Mouse (Mus musculus): ENCODE results near the gene Ppm1m. TPM values are rescaled to one million over a fixed set of nuclear protein-coding genes. Genes with fewer than 3 reads are reported as not detected.
A peak's percentile ranks its signal among the peaks of the same experiment; 100 is the strongest.

Gene Ppm1m
- polyA plus RNA-seq (2016; fragmentation: Nextera tagmentation; extraction: Ambion mirVana): 36.4 and 45.0 TPM in 2 replicates

DNA sequence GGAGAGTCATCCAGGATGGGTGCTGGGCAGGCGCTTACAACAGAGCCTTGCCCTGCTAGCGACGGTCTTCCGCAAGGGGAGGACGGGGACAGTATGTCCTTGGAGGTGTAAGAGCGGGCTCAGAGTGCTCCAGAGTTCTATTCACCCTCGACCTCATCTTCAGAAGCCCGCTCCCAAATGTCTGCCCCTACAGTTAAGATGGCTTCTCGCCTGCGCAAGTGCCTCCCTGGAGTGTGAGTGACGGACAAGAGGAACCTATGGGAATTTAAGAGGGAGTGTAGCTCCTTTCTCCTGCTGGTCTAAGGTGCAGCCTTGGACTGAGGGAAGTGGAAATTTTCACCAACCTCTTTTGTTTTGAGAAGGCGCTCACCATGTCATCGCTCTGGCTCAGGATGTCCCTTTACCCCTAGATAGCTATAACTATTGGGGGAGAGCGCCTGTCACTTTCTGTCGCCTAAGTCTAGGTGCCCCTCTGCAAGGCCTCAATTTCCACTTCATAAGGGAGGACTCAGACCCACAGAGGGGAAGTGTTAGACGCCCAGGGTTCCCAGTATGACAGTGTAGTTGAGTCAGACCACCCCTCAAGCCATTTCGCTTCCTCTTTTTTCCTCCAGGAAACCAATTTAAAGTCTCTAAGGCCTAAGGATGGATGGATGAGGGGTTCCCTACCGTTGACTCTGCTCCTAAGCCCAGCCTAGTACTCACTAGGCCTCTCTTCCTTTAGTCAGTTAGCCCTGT is at the start of gene Ppm1m:
Gene Ppm1m (minus strand): TSS at position 212 of the 738 bp plus-strand sequence.
- H3K36me3 ChIP-seq: peaks cover 30% of the 10 kb centered on the region
- peaks cover 53% of the 10 kb centered on the region for H3K4me1 ChIP-seq

GRCm38 (mm10) chr9:106242813-106243488 is 43.4 kb upstream of the Ppm1m start:
- 58% methylated on average over 19 of the region's 19 CpGs for WGBS
- H3K9me3 ChIP-seq: no peaks in the 10 kb centered on the region
- no peak for DNase-seq (ENCODE audit: low spot score)
- H3K4me3 ChIP-seq: no peak overlapping the region
- peak overlapping the region; percentile 67 for H3K27ac ChIP-seq
- H3K36me3 ChIP-seq: peaks cover 57% of the 10 kb centered on the region
- no peaks in the 10 kb centered on the region for H3K27me3 ChIP-seq (ENCODE audit: insufficient read depth, poor library complexity, severe bottlenecking)
- H3K4me1 ChIP-seq: peaks cover 28% of the 10 kb centered on the region

More for the DNA sequence above, at the start of gene Ppm1m:
- WGBS: 34% methylated on average over 18 of the region's 18 CpGs
- no peaks in the 10 kb centered on the region for H3K9me3 ChIP-seq
- no peak for DNase-seq (ENCODE audit: low spot score)
- H3K27me3 ChIP-seq (ENCODE audit: insufficient read depth, poor library complexity, severe bottlenecking): no peaks in the 10 kb centered on the region
- peak within 1 kb of the TSS; percentile 91 for H3K27ac ChIP-seq
- peak within 1 kb of the TSS; percentile 78 for H3K4me3 ChIP-seq

- H3K9me3 ChIP-seq: no peaks in the 10 kb centered on the region
- H3K4me3 ChIP-seq: no peak overlapping the region
- DNase-seq (ENCODE audit: low spot score): no peak
- peaks cover 70% of the 10 kb centered on the region for H3K36me3 ChIP-seq
- no peak overlapping the region for H3K27ac ChIP-seq
- H3K4me1 ChIP-seq: peaks cover 17% of the 10 kb centered on the region
- no peaks in the 10 kb centered on the region for H3K27me3 ChIP-seq (ENCODE audit: insufficient read depth, poor library complexity, severe bottlenecking)
- WGBS: 87% methylated on average over 10 of the region's 10 CpGs
Measured at GRCm38 (mm10) chr9:106241541-106242164, 42.1 kb upstream of the Ppm1m start.

GRCm38 (mm10) chr9:106237878-106238277 is 38.3 kb upstream of the Ppm1m start:
- H3K9me3 ChIP-seq: no peaks in the 10 kb centered on the region
- H3K4me1 ChIP-seq: peaks cover 18% of the 10 kb centered on the region
- H3K27ac ChIP-seq: no peak overlapping the region
- no peaks in the 10 kb centered on the region for H3K27me3 ChIP-seq (ENCODE audit: insufficient read depth, poor library complexity, severe bottlenecking)
- peaks cover 97% of the 10 kb centered on the region for H3K36me3 ChIP-seq
- WGBS: 95% methylated on average over 10 of the region's 10 CpGs
- no peak overlapping the region for H3K4me3 ChIP-seq
- no peak for DNase-seq (ENCODE audit: low spot score)

DNA sequence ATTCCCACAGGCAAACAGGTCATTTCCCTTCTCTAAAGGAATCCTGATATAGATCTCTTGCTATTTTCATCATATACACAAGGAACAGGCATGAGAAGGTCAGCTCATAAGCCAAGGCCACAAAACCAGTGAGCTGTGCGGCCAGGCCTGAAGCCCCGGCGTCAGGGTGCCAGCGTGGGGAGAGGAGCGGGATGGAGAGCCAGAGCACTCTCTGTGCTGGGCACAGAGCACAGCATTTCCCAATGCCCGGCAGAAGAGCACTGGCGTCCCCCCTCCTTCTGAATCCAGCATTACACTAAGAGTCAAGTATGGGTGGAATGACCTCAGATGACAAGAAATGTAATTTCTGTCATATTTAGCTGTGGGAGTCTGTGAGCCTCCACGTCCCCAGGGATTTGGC is 37.9 kb upstream of the Ppm1m start:
- Histone ChIP-seq H3K4me1 (peaks cover 14% of the 10 kb centered on the region), H3K4me3 (no peak overlapping the region), H3K9me3 (no peaks in the 10 kb centered on the region), H3K27ac (no peak overlapping the region), H3K36me3 (peaks cover 96% of the 10 kb centered on the region), H3K27me3 (ENCODE audit: insufficient read depth, poor library complexity, severe bottlenecking) (no peaks in the 10 kb centered on the region)
- WGBS: 85% methylated on average over 8 of the region's 8 CpGs
- DNase-seq (ENCODE audit: low spot score): no peak

GRCm38 (mm10) chr9:106236818-106237211 is 37.3 kb upstream of the Ppm1m start:
- peaks cover 16% of the 10 kb centered on the region for H3K4me1 ChIP-seq
- H3K36me3 ChIP-seq: peaks cover 95% of the 10 kb centered on the region
- no peaks in the 10 kb centered on the region for H3K9me3 ChIP-seq
- no peak overlapping the region for H3K4me3 ChIP-seq
- DNase-seq (ENCODE audit: low spot score): no peak
- no peak overlapping the region for H3K27ac ChIP-seq
- 80% methylated on average over 3 of the region's 3 CpGs for WGBS
- H3K27me3 ChIP-seq (ENCODE audit: insufficient read depth, poor library complexity, severe bottlenecking): no peaks in the 10 kb centered on the region

- Histone ChIP-seq H3K36me3 (peaks cover 90% of the 10 kb centered on the region), H3K27ac (no peak overlapping the region), H3K4me1 (peaks cover 18% of the 10 kb centered on the region), H3K27me3 (ENCODE audit: insufficient read depth, poor library complexity, severe bottlenecking) (no peaks in the 10 kb centered on the region), H3K4me3 (no peak overlapping the region), H3K9me3 (no peaks in the 10 kb centered on the region)
- no peak for DNase-seq (ENCODE audit: low spot score)
- WGBS: 89% methylated on average over 23 of the region's 23 CpGs
Measured at GRCm38 (mm10) chr9:106236156-106236817, 36.7 kb upstream of the Ppm1m start.

DNA sequence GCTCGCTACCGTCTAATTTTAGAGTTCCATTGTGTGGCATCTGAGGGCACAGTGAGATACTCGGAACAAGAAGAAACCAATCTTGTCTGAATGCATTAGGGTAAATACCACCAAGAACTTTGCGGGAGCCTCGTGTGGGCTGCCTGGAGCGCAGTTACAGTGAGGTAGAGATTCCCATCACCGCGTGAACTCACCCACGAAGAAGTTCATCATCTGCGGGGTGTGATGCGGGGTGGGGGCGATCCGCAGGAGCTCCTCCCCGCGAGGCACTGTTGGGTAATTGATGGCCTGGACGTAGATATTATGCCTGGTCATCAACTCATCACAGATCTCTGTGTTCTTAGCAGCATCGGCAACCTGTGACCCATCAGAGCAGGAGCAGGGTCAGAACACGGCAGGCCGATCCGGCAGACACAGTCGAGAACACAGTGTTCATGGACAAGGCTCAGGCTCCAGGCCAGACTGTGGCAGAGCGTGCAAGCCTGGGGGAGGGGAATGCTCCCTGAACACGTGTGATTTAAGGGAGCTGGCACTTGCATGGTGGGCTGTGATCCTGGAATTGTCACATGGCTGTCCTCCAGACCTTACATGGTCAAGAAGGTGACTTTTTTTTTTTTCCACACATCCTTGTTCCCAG is 35.8 kb upstream of the Ppm1m start:
- H3K36me3 ChIP-seq: peaks cover 80% of the 10 kb centered on the region
- no peaks in the 10 kb centered on the region for H3K27me3 ChIP-seq (ENCODE audit: insufficient read depth, poor library complexity, severe bottlenecking)
- H3K4me3 ChIP-seq: no peak overlapping the region
- 87% methylated on average over 23 of the region's 23 CpGs for WGBS
- H3K27ac ChIP-seq: peak overlapping the region; percentile 42; the same call in 1 of the 2 replicates
- H3K9me3 ChIP-seq: no peaks in the 10 kb centered on the region
- DNase-seq (ENCODE audit: low spot score): no peak
- H3K4me1 ChIP-seq: peaks cover 18% of the 10 kb centered on the region

- peaks cover 68% of the 10 kb centered on the region for H3K36me3 ChIP-seq
- H3K4me1 ChIP-seq: peaks cover 18% of the 10 kb centered on the region
- 83% methylated on average over 6 of the region's 6 CpGs for WGBS
- H3K27ac ChIP-seq: no peak overlapping the region
- H3K4me3 ChIP-seq: no peak overlapping the region
- H3K27me3 ChIP-seq (ENCODE audit: insufficient read depth, poor library complexity, severe bottlenecking): no peaks in the 10 kb centered on the region
- DNase-seq (ENCODE audit: low spot score): no peak
- H3K9me3 ChIP-seq: no peaks in the 10 kb centered on the region
Measured at GRCm38 (mm10) chr9:106233953-106234352, 34.4 kb upstream of the Ppm1m start.

- H3K9me3 ChIP-seq: no peaks in the 10 kb centered on the region
- peaks cover 21% of the 10 kb centered on the region for H3K4me1 ChIP-seq
- DNase-seq (ENCODE audit: low spot score): no peak
- WGBS: 88% methylated on average over 3 of the region's 3 CpGs
- no peak overlapping the region for H3K4me3 ChIP-seq
- H3K27ac ChIP-seq: no peak overlapping the region
- H3K36me3 ChIP-seq: peaks cover 58% of the 10 kb centered on the region
- H3K27me3 ChIP-seq (ENCODE audit: insufficient read depth, poor library complexity, severe bottlenecking): no peaks in the 10 kb centered on the region
Measured at GRCm38 (mm10) chr9:106232956-106233355, 33.4 kb upstream of the Ppm1m start.

DNA sequence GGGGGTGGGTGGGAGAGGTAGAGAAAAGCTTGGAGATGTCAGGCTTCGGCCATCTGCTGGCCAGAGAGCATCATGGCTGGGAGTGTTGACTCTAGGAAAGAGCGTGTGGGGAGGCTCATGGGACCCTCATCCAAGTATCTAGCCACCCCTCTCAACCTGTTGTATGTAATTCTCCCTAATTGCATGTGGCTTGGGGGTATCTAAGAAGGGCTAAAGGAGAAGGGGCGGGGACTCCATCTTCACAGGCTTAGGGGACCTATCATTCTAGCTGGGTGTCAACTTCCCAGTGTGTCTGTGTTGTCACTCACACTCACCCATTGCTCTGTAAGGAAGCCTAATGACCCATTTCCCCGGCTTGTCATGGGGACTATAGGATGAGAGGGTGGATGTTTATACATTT is 32.3 kb upstream of the Ppm1m start:
- Histone ChIP-seq H3K36me3 (peaks cover 47% of the 10 kb centered on the region), H3K4me3 (no peak overlapping the region), H3K9me3 (no peaks in the 10 kb centered on the region), H3K27me3 (ENCODE audit: insufficient read depth, poor library complexity, severe bottlenecking) (peaks cover 5% of the 10 kb centered on the region; the same call in 1 of the 2 replicates), H3K27ac (no peak overlapping the region), H3K4me1 (peaks cover 23% of the 10 kb centered on the region)
- no peak for DNase-seq (ENCODE audit: low spot score)
- WGBS: 74% methylated on average over 4 of the region's 4 CpGs

- DNase-seq (ENCODE audit: low spot score): no peak
- WGBS: 62% methylated on average over 7 of the region's 7 CpGs
- Histone ChIP-seq H3K27me3 (ENCODE audit: insufficient read depth, poor library complexity, severe bottlenecking) (peaks cover 10% of the 10 kb centered on the region; the same call in 1 of the 2 replicates), H3K4me3 (no peak overlapping the region), H3K36me3 (peaks cover 41% of the 10 kb centered on the region), H3K9me3 (no peaks in the 10 kb centered on the region), H3K4me1 (peaks cover 29% of the 10 kb centered on the region), H3K27ac (0 out of 2 replicates have a peak overlapping the region, but pooled peaks have one; percentile 10)
Measured at GRCm38 (mm10) chr9:106231220-106231619, 31.7 kb upstream of the Ppm1m start.

Measured in heart, embryonic 10.5 days (tissue).